Mouse (Mus musculus) ovary, postnatal 10 days (tissue): ENCODE measurements around the gene Cd22.

Experiments used
- DNase-seq: peaks from one replicate; pipeline ENCODE4 v3.0.0; 2022; ENCODE audit warnings: low spot score

Gene Cd22

GRCm38 (mm10) chr7:30820131-30820530 lies 60.0 kb downstream of the Cd22 start:
- DNase-seq = no peak
